Mouse (Mus musculus): ENCODE measurements at regions not wholly inside any gene's neighbourhood (a gene's known extent, or its start where the extent isn't known, plus 50 kb on each side); places are given as distances from the start of the nearest gene placed in this dataset.
A peak's percentile ranks its signal among the peaks of the same experiment; 100 is the strongest.
"Not testable (repeated sequence)": the region's sequence is repeated elsewhere in the genome, so short reads cannot be mapped to it uniquely, and the experiment has no call there.

- no peak for DNase-seq (ENCODE audit: inconsistent age in 2 of 2, low spot score in 1 of 2)
These were observed 88.3 kb upstream of the Tmem28 start for GRCm38 (mm10) chrX:99732526-99732925.

- DNase-seq (ENCODE audit: inconsistent age in 2 of 2, low spot score in 1 of 2) = peak; percentile 3 to 41
These were observed 95.7 kb upstream of the Tmem28 start for GRCm38 (mm10) chrX:99725101-99725500.

- peak in 1 of 2 experiments; percentile 19 for DNase-seq (ENCODE audit: inconsistent age in 2 of 2, low spot score in 1 of 2)
These were observed 125.5 kb upstream of the Tmem28 start for GRCm38 (mm10) chrX:99695366-99695765.

- DNase-seq (ENCODE audit: inconsistent age in 2 of 2, low spot score in 1 of 2) = no peak
These were observed 129.8 kb upstream of the Tmem28 start for GRCm38 (mm10) chrX:99690971-99691370.

- DNase-seq (ENCODE audit: inconsistent age in 2 of 2, low spot score in 1 of 2) = no peak
These were observed 131.1 kb upstream of the Tmem28 start for GRCm38 (mm10) chrX:99689761-99690160.

GRCm38 (mm10) chrX:99682491-99682890 lies 138.3 kb upstream of the Tmem28 start:
- DNase-seq (ENCODE audit: inconsistent age in 2 of 2, low spot score in 1 of 2) = not testable (repeated sequence)

- DNase-seq (ENCODE audit: inconsistent age in 2 of 2, low spot score in 1 of 2) = no peak
These were observed 153.2 kb upstream of the Tmem28 start for GRCm38 (mm10) chrX:99667596-99667995.

- DNase-seq (ENCODE audit: inconsistent age in 2 of 2, low spot score in 1 of 2) = no peak
These were observed 158.3 kb upstream of the Tmem28 start for GRCm38 (mm10) chrX:99662566-99662965.

GRCm38 (mm10) chrX:99659496-99660140 lies 161.2 kb upstream of the Tmem28 start:
- DNase-seq (ENCODE audit: inconsistent age in 2 of 2, low spot score in 1 of 2) = no peak

GRCm38 (mm10) chrX:99657790-99658451 lies 162.9 kb upstream of the Tmem28 start:
- DNase-seq (ENCODE audit: inconsistent age in 2 of 2, low spot score in 1 of 2) = peak; percentile 45 to 82

GRCm38 (mm10) chrX:99656988-99657387 lies 163.8 kb upstream of the Tmem28 start:
- no peak for DNase-seq (ENCODE audit: inconsistent age in 2 of 2, low spot score in 1 of 2)

- peak in 1 of 2 experiments; percentile 75 for DNase-seq (ENCODE audit: inconsistent age in 2 of 2, low spot score in 1 of 2)
These were observed 161.2 kb upstream of the Pja1 start for GRCm38 (mm10) chrX:99632211-99632775.

- no peak for DNase-seq (ENCODE audit: inconsistent age in 2 of 2, low spot score in 1 of 2)
These were observed 153.6 kb upstream of the Pja1 start for GRCm38 (mm10) chrX:99624515-99625179.

GRCm38 (mm10) chrX:99612130-99612759 lies 141.2 kb upstream of the Pja1 start:
- DNase-seq (ENCODE audit: inconsistent age in 2 of 2, low spot score in 1 of 2) = no peak

- no peak for DNase-seq (ENCODE audit: inconsistent age in 2 of 2, low spot score in 1 of 2)
These were observed 139.0 kb upstream of the Pja1 start for GRCm38 (mm10) chrX:99610096-99610495.

GRCm38 (mm10) chrX:99609591-99609990 lies 138.5 kb upstream of the Pja1 start:
- DNase-seq (ENCODE audit: inconsistent age in 2 of 2, low spot score in 1 of 2) = peak in 1 of 2 experiments; percentile 30

GRCm38 (mm10) chrX:99608284-99608692 lies 137.2 kb upstream of the Pja1 start:
- DNase-seq (ENCODE audit: inconsistent age in 2 of 2, low spot score in 1 of 2) = no peak

GRCm38 (mm10) chrX:99605084-99605824 lies 134.2 kb upstream of the Pja1 start:
- peak; percentile 36 to 47 for DNase-seq (ENCODE audit: inconsistent age in 2 of 2, low spot score in 1 of 2)

- DNase-seq (ENCODE audit: inconsistent age in 2 of 2, low spot score in 1 of 2) = no peak
These were observed 132.6 kb upstream of the Pja1 start for GRCm38 (mm10) chrX:99603714-99604113.

GRCm38 (mm10) chrX:99602268-99602885 lies 131.3 kb upstream of the Pja1 start:
- DNase-seq (ENCODE audit: inconsistent age in 2 of 2, low spot score in 1 of 2) = no peak

Measured in adrenal gland, adult (tissue).